ENCODE assay signal across 8 mouse cellular contexts in genomic region chr15:79892213-79892541, GRCm38 (mm10). TPM values are rescaled to one million over a fixed set of nuclear protein-coding genes. Genes with fewer than 3 reads are reported as not detected.
DNase-seq lines count a peak whose midpoint lies in the region; ATAC-seq and TF ChIP-seq lines count a peak whose summit lies in the region.

No protein-coding gene starts in this region.

- H3K4me3 ChIP-seq in heart, embryonic 15.5 days, result peak overlapping the region; percentile 63
- H3K4me3 ChIP-seq in kidney, postnatal 0 days (replicated peaks; ENCODE audit: low read depth, low read length), result peak overlapping the region; percentile 51

- peak overlapping the region; percentile 76 for H3K27ac ChIP-seq in heart, embryonic 15.5 days
- H3K27ac ChIP-seq in kidney, postnatal 0 days, result peak overlapping the region; percentile 77

- TF ChIP-seq CTCF in kidney, postnatal 0 days (IDR thresholded peaks at IDR 0.05; ENCODE audit: low read depth), result no peak

- DNase-seq in CD4-positive helper T cell, adult 2 months (ENCODE audit: low read depth, low spot score), result peak; percentile 79
- DNase-seq in kidney, postnatal 0 days (ENCODE audit: low spot score), result peak; percentile 78
- DNase-seq in lung, postnatal 36 days, result peak; percentile 91
- DNase-seq in ovary, postnatal 36 days (ENCODE audit: low spot score), result peak; percentile 74
- no peak for DNase-seq in frontal cortex, postnatal 14 days (ENCODE audit: low spot score in 2 of 2)

- no peaks in the 10 kb centered on the region for H3K36me3 ChIP-seq in heart, embryonic 15.5 days
- H3K36me3 ChIP-seq in kidney, postnatal 0 days (ENCODE audit: insufficient read depth, low read length), result no peaks in the 10 kb centered on the region

- H3K9ac ChIP-seq in heart, embryonic 15.5 days, result peak overlapping the region; percentile 73
- H3K9ac ChIP-seq in kidney, postnatal 0 days (ENCODE audit: low read depth, low read length), result peak overlapping the region; percentile 55

- no peaks in the 10 kb centered on the region for H3K27me3 ChIP-seq in heart, embryonic 15.5 days
- no peaks in the 10 kb centered on the region for H3K27me3 ChIP-seq in kidney, postnatal 0 days (ENCODE audit: insufficient read depth, low read length)

- ATAC-seq in activated CD4-positive, CD25-positive, alpha-beta regulatory T cell, adult 4 months, result peak; percentile 48
- peak; percentile 65 for ATAC-seq in erythroblast, adult 5-6 weeks (replicated peaks; ENCODE audit: low FRiP score, poor library complexity, severe bottlenecking)
- peak; percentile 85 for ATAC-seq in heart, embryonic 15.5 days (replicated peaks; ENCODE audit: insufficient number of reproducible peaks, insufficient read depth, low FRiP score, low read depth)
- ATAC-seq in kidney, postnatal 0 days (replicated peaks; ENCODE audit: low FRiP score, low read depth), result peak; percentile 52; the same call in 1 of the 2 replicates

- 2% methylated on average over 12 of the region's 12 CpGs for WGBS in heart, embryonic 15.5 days
- WGBS in kidney, postnatal 0 days, result 4% methylated on average over 11 of the region's 12 CpGs

- no peaks in the 10 kb centered on the region for H3K9me3 ChIP-seq in heart, embryonic 15.5 days (replicated peaks)
- H3K9me3 ChIP-seq in kidney, postnatal 0 days (replicated peaks; ENCODE audit: low read length), result no peaks in the 10 kb centered on the region

- H3K4me2 ChIP-seq in heart, embryonic 15.5 days, result peak overlapping the region; percentile 89
- H3K4me2 ChIP-seq in kidney, postnatal 0 days (ENCODE audit: low read length), result peak overlapping the region; percentile 69

- peaks cover 16% of the 10 kb centered on the region for H3K4me1 ChIP-seq in heart, embryonic 15.5 days (replicated peaks)
- H3K4me1 ChIP-seq in kidney, postnatal 0 days (replicated peaks; ENCODE audit: insufficient read depth, low read length), result peaks cover 5% of the 10 kb centered on the region; the same call in 1 of the 2 replicates

RNA-seq across cellular contexts. Expression of gene Apobec3, which starts 0.7 kb away (rescaled TPM):
- polyA plus RNA-seq in activated CD4-positive, CD25-positive, alpha-beta regulatory T cell, adult 4 months (2017; shearing (Covaris generic)), result 100 to 1,000 TPM; 505 to 519 TPM
- total RNA-seq in erythroblast, adult 5-6 weeks (2015; ENCODE audit: low replicate concordance), result 79.8 and 80.1 TPM in 2 replicates
- total RNA-seq in erythroblast, adult 5-6 weeks (2017; ENCODE audit: low replicate concordance), result 73.5 and 75.2 TPM in 2 replicates
- polyA plus RNA-seq in heart, embryonic 15.5 days (2015; fragmentation: Nextera tagmentation; extraction: Ambion mirVana), result 13.8 and 36.7 TPM in 2 replicates
- 26.1 and 26.4 TPM in 2 replicates for polyA plus RNA-seq in kidney, postnatal 0 days (2015; fragmentation: Nextera tagmentation; extraction: Ambion mirVana)

RNA-seq across cellular contexts. Expression of gene Cbx6, which starts 57.7 kb away (rescaled TPM):
- 10 to 100 TPM in 1 of 2 experiments, 1 to 10 TPM in 1; 8.4 to 15.1 TPM for polyA plus RNA-seq in activated CD4-positive, CD25-positive, alpha-beta regulatory T cell, adult 4 months (2017; shearing (Covaris generic))
- 2.7 and 4.0 TPM in 2 replicates for total RNA-seq in erythroblast, adult 5-6 weeks (2015; ENCODE audit: low replicate concordance)
- 6.6 and 8.1 TPM in 2 replicates for total RNA-seq in erythroblast, adult 5-6 weeks (2017; ENCODE audit: low replicate concordance)
- 52.1 and 65.7 TPM in 2 replicates for polyA plus RNA-seq in heart, embryonic 15.5 days (2015; fragmentation: Nextera tagmentation; extraction: Ambion mirVana)
- polyA plus RNA-seq in kidney, postnatal 0 days (2015; fragmentation: Nextera tagmentation; extraction: Ambion mirVana), result 39.0 and 46.6 TPM in 2 replicates

RNA-seq across cellular contexts. Expression of gene Npcd, which starts 58.1 kb away (rescaled TPM):
- not detected for polyA plus RNA-seq in activated CD4-positive, CD25-positive, alpha-beta regulatory T cell, adult 4 months (2017; shearing (Covaris generic))
- not detected in 2 replicates for total RNA-seq in erythroblast, adult 5-6 weeks (2015; ENCODE audit: low replicate concordance)
- 0.34 TPM in 1 of 2 replicates, not detected in the other for total RNA-seq in erythroblast, adult 5-6 weeks (2017; ENCODE audit: low replicate concordance)
- polyA plus RNA-seq in heart, embryonic 15.5 days (2015; fragmentation: Nextera tagmentation; extraction: Ambion mirVana), result 0.27 TPM in 1 of 2 replicates, not detected in the other
- 0.28 TPM in 1 of 2 replicates, not detected in the other for polyA plus RNA-seq in kidney, postnatal 0 days (2015; fragmentation: Nextera tagmentation; extraction: Ambion mirVana)

Comparison
In these comparisons a context has a peak if more than half of its experiments do, and no peak if none do; other contexts are left out.
1. DNase-seq: peak in CD4-positive helper T cell, adult 2 months (single experiment), kidney, postnatal 0 days (single experiment), lung, postnatal 36 days (single experiment) and ovary, postnatal 36 days (single experiment); none in frontal cortex, postnatal 14 days (0 of 2).
2. RNA of gene Apobec3, which starts 0.7 kb away (polyA plus RNA-seq): 505 to 519 TPM in activated CD4-positive, CD25-positive, alpha-beta regulatory T cell, adult 4 months; 26.1 to 26.4 TPM in kidney, postnatal 0 days and 13.8 to 36.7 TPM in heart, embryonic 15.5 days; every median in the first group is over 10 times any median in the second.
3. Peak in every context shown above with its lines, with median percentiles within 50 percentile points of each other: ATAC-seq.